Mouse (Mus musculus) kidney, embryonic 14.5 days (tissue): Measurements from ENCODE around the gene Ngp. TPM values are rescaled to one million over a fixed set of nuclear protein-coding genes. Genes with fewer than 3 reads are reported as not detected.
"Not testable (repeated sequence)": the region's sequence is repeated elsewhere in the genome, so short reads cannot be mapped to it uniquely, and the experiment has no call there.

Experiments
- ATAC-seq: fragments of 200-750 bp; cut with Nextera tagmentation; 2 replicates; pipeline ENCODE4 v1.8.0; 2017; ENCODE audit warnings: moderate number of reproducible peaks, mild to moderate bottlenecking, moderate TSS enrichment, moderate library complexity; ENCODE audit not compliant: low FRiP score, low TSS enrichment
- H3K27ac ChIP-seq: fragments of 300-500 bp; sonication (generic); 2 replicates; pipeline ENCODE4 v1.5.1; 2014; ENCODE audit warnings: low read depth, mild to moderate bottlenecking, low read length, moderate library complexity, mixed read lengths
- H3K27me3 ChIP-seq: fragments of 300-500 bp; sonication (generic); 2 replicates; pipeline ENCODE4 v1.6.1; 2014; ENCODE audit warnings: mild to moderate bottlenecking, low read length; ENCODE audit not compliant: control insufficient read depth, insufficient read depth
- H3K36me3 ChIP-seq: fragments of 300-500 bp; sonication (generic); 2 replicates; pipeline ENCODE4 v1.6.1; 2014; ENCODE audit warnings: low read length, mixed read lengths; ENCODE audit not compliant: control insufficient read depth, insufficient read depth
- H3K4me1 ChIP-seq: fragments of 300-500 bp; sonication (generic); 2 replicates; pipeline ENCODE4 v1.6.1; 2014; ENCODE audit warnings: low read length, mixed read lengths; ENCODE audit not compliant: control insufficient read depth, insufficient read depth
- H3K4me2 ChIP-seq: fragments of 300-500 bp; sonication (generic); replicated peaks from 2 replicates; pipeline ENCODE4 v1.6.1; 2014; ENCODE audit warnings: low read depth, mild to moderate bottlenecking, low read length
- H3K4me3 ChIP-seq: fragments of 300-500 bp; sonication (generic); 2 replicates; pipeline ENCODE4 v1.5.1; 2014; ENCODE audit warnings: mild to moderate bottlenecking, low read length
- H3K9ac ChIP-seq: fragments of 300-500 bp; sonication (generic); 2 replicates; pipeline ENCODE4 v1.6.1; 2014; ENCODE audit warnings: low read depth, mild to moderate bottlenecking, low read length, moderate library complexity
- H3K9me3 ChIP-seq: fragments of 300-500 bp; sonication (generic); 2 replicates; pipeline ENCODE4 v1.6.1; 2016; ENCODE audit warnings: low read length; ENCODE audit not compliant: control insufficient read depth
- WGBS: fragments of 180-500 bp; shearing (Covaris S2); extraction: QIAGEN DNeasy Blood & Tissue Kit; methylation state at CpG from one replicate; pipeline ENCODE4 v1.1.7; 2014; 5-methylcytosine and 5-hydroxymethylcytosine counted together
- polyA plus RNA-seq: library from polyadenylated mRNA; unstranded; fragments of >200 nt; fragmentation: Nextera tagmentation; extraction: Ambion mirVana; gene quantifications from 2 replicates; pipeline ENCODE4 v1.2.1, GENCODE M21; 2014

Gene Ngp
- polyA plus RNA-seq, 1 experiment from 2014 or later = not detected

DNA sequence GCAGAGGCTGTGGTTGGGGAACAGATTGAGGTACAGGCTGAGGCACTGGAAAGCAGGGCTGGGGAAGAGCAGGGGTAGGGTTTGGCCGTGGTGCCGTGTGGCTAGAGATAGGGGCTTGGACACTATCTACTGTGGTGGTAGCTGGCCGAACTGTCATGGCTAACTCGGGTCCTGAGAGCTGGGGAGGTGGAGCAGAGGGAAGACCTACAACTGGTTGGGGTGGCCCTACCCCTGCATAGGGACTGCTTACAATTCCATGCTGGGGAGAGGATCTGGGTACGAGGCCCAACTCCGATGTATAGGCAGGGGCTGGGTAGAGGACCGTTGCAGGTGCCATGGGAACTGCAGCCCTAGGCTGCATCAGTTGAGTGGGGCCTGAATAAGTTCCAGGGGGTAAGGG is 31.5 kb upstream of the Ngp start:
- no peaks in the 10 kb centered on the region for H3K27me3 ChIP-seq
- 95% methylated on average over 7 of the region's 7 CpGs for WGBS
- peaks cover 98% of the 10 kb centered on the region for H3K36me3 ChIP-seq

DNA sequence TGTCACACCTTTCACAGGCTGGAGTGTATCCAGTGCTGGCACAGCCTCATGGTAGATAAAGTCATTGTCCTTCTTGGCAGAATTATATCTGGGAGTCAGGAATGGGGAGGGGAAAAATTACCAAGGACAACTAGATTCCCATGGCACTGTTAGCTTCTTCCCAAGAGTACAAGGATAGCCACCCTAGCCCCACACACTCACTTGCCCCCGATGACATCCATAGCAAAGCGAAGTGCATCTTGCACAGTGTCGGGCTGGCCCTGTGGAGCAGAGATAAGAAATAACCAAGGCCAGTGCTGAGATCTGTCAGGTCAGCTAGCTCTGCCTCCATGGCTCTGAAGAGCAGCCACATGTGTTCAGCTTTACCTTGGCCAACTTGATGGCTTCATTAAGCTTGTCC is 28.7 kb upstream of the Ngp start:
- WGBS = 99% methylated on average over 3 of the region's 3 CpGs

More for the DNA sequence above, 31.5 kb upstream of the Ngp start:
- Histone ChIP-seq H3K4me1 (no peaks in the 10 kb centered on the region), H3K4me2 (no peak overlapping the region), H3K9me3 (no peaks in the 10 kb centered on the region), H3K9ac (no peak overlapping the region), H3K4me3 (no peak overlapping the region), H3K27ac (no peak overlapping the region)
- no peak for ATAC-seq

DNA sequence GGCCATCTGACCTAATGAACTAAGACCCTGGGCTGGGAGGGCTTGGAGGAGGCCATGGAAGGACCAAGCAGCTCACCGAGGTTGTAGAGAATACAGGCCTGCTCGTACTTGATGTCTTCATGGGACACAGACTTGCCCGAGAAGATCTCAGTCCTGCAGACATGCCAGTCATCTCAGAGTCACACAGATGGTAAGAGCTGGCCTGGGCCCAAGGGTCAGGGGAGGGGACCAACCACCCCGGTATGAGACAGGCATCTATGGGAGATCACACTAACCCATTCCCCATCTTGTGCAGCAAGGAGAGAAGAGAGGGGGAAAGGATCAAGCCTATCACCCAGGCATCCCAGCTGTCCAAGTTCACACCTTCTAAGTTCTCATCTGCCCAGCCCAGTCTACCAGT is 26.3 kb upstream of the Ngp start:
- Histone ChIP-seq H3K4me3 (no peak overlapping the region), H3K4me2 (no peak overlapping the region), H3K36me3 (peaks cover 68% of the 10 kb centered on the region), H3K27ac (no peak overlapping the region), H3K27me3 (no peaks in the 10 kb centered on the region), H3K4me1 (no peaks in the 10 kb centered on the region), H3K9ac (no peak overlapping the region), H3K9me3 (no peaks in the 10 kb centered on the region)
- WGBS = 91% methylated on average over 4 of the region's 4 CpGs
- no peak for ATAC-seq

More for the DNA sequence above, 28.7 kb upstream of the Ngp start:
- Histone ChIP-seq H3K36me3 (peaks cover 85% of the 10 kb centered on the region), H3K4me2 (no peak overlapping the region), H3K27ac (no peak overlapping the region), H3K9me3 (no peaks in the 10 kb centered on the region), H3K4me1 (no peaks in the 10 kb centered on the region), H3K9ac (no peak overlapping the region), H3K4me3 (no peak overlapping the region), H3K27me3 (no peaks in the 10 kb centered on the region)
- no peak for ATAC-seq

DNA sequence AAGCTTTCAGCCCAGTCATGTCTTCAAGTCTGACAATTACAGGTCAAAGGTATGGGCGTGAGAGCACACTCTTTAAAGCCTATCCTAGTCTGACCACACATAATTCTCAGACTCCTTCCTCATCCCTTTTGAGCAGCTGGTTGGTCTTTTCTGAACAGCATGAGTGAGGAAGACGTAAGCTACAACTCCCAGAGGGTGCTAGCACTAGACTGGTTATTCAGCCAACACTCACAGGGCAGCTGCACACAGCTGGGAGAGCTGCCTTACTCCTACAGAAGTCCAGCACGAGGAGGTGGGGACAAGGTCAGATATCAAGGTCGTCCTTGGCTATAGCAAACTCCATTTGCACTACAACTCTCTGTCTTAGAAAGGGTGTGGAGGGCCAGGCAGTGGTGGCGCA is 18.9 kb upstream of the Ngp start:
- no peak overlapping the region for H3K4me3 ChIP-seq
- no peak overlapping the region for H3K9ac ChIP-seq
- WGBS = 79% methylated on average over 5 of the region's 5 CpGs
- peaks cover 12% of the 10 kb centered on the region for H3K36me3 ChIP-seq
- no peaks in the 10 kb centered on the region for H3K4me1 ChIP-seq
- H3K27me3 ChIP-seq = no peaks in the 10 kb centered on the region
- no peak overlapping the region for H3K27ac ChIP-seq
- ATAC-seq = no peak
- H3K4me2 ChIP-seq = no peak overlapping the region
- no peaks in the 10 kb centered on the region for H3K9me3 ChIP-seq

DNA sequence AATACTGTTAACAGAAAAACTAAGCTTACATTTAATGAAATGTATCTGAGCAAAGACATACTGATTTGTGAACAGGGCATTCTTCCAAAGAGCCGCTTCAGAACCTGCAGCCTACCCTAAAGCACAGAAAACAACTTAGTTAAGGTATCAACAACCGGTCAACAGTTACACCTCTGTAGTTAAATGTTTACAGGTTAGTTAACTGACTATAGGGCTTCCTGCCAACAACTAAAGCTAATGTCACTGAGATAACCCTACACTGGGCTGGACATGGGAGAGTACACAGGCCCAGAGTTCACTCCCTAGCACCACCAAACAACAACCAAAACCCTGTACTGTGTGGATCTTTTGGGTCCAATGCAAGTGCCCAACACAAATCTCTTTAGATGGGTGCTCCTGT is 16.8 kb upstream of the Ngp start:
- no peak overlapping the region for H3K4me2 ChIP-seq
- H3K36me3 ChIP-seq = peaks cover 4% of the 10 kb centered on the region; the same call in 1 of the 2 replicates
- H3K27ac ChIP-seq = no peak overlapping the region
- ATAC-seq = no peak
- H3K4me3 ChIP-seq = no peak overlapping the region
- peaks cover 6% of the 10 kb centered on the region for H3K4me1 ChIP-seq
- 96% methylated on average over 2 of the region's 2 CpGs for WGBS
- H3K9ac ChIP-seq = no peak overlapping the region
- no peaks in the 10 kb centered on the region for H3K27me3 ChIP-seq
- H3K9me3 ChIP-seq = no peaks in the 10 kb centered on the region

DNA sequence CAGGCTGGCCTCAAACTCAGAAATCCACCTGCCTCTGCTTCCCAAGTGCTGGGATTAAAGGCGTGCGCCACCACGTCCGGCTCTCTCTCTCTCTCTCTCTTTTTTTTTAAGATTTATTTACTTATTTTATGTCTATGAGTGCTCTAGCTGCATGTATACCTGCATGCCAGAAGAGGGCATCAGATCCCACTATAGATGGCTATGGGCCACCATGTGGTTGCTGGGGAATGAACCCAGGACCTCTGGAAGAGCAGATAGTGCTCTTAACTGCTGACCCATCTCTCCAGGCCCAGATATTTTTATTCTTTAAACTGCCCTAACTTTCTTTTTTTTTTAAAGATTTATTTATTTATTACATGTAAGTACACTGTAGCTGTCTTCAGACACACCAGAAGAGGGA is 16.3 kb upstream of the Ngp start:
- H3K4me1 ChIP-seq, ATAC-seq, H3K4me3 ChIP-seq, H3K27me3 ChIP-seq, H3K27ac ChIP-seq, H3K9me3 ChIP-seq, H3K9ac ChIP-seq, H3K4me2 ChIP-seq, H3K36me3 ChIP-seq: not testable (repeated sequence)
- WGBS = 92% methylated on average over 4 of the region's 4 CpGs

DNA sequence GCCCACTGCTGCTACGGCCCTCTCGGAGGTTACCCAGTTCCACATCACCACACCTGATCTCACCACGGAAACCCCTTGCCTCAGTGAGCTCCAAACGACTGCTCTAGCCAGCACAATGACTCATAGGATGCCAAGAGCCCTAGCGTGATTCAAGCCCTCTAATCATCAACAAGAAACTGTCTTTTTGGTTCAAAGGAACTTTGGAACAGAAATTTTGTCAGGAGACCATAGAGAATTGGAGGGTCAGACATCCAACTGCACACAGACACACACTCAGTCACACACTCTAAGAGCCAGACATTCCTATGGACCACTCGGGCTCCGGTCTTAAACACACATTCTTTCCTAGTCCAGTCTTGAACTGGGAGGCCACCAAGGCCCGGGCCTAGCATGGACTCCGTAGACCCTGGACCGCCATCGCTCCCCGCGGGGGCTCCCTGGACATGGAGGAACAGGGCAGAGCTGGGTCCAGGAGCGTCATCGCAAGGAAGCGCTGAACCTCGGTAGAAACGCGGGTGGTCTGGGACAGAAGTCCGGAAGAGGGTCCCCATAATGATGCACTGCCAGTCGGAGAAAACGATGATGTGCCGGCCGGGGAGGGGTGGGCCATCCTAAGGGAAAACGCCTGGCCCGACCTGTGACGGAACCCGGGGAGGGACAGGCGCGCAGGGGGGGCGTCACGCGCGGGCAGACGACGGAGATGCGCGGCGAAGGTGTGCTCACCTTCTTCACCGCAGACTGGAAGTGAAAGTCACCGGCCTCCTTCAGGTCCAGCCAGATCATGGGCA is 12.0 kb upstream of the Ngp start:
- 1% methylated on average over 41 of the region's 41 CpGs for whole genome bisulfite sequencing
- H3K9me3 ChIP-seq = no peaks in the 10 kb centered on the region
- H3K27me3 ChIP-seq = no peaks in the 10 kb centered on the region
- peak overlapping the region; percentile 90 for H3K4me3 ChIP-seq
- H3K9ac ChIP-seq = peak overlapping the region; percentile 88
- peaks cover 11% of the 10 kb centered on the region for H3K4me1 ChIP-seq
- H3K36me3 ChIP-seq = no peaks in the 10 kb centered on the region
- peak overlapping the region; percentile 89 for H3K4me2 ChIP-seq
- ATAC-seq = peak; percentile 65
- 0 out of 2 replicates have a peak overlapping the region, but pooled peaks have one; percentile 17 for H3K27ac ChIP-seq

DNA sequence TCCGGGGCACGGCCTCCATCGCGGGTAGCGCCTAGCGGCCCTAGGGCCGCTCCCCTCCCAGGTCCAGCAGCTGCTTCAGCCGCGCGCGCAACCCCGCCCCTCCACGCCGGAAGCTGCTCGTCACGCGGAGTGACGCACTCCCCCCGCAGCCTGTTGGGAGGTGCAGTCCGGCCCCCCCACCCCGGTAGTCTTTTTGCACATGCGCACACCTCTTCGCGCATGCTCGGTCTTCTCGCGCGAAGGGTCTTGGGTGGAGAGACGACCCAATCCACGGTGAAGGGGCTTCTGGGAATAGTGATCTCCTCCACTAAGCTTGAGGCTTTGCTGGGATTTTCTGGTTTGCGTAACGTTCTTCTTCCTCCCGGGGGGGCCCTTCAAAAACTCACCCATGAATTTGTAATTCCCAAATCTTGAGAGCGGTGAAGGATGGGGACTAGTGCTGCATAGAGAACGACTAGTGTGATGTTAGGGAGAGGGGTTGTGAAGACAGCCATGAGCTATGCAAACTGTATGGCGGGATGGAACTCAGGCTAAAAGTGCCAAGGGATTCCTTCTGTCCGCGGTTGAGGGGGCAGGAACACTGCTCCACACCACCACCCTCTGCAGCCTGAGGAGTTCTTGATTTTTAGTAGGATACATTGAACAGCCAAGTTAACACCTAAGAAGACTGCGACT is 11.3 kb upstream of the Ngp start, which contains the start of gene Ptpn23:
TSS of gene Ptpn23 (minus strand) at position 115 of the 675 bp plus-strand sequence.
- Histone ChIP-seq H3K4me3 (peak within 1 kb of the TSS; percentile 90), H3K27ac (peak within 1 kb of the TSS; percentile 84), H3K4me2 (peak within 1 kb of the TSS; percentile 89), H3K27me3 (no peaks in the 10 kb centered on the region), H3K36me3 (no peaks in the 10 kb centered on the region), H3K9ac (peak within 1 kb of the TSS; percentile 88), H3K4me1 (peaks cover 11% of the 10 kb centered on the region), H3K9me3 (no peaks in the 10 kb centered on the region)
- ATAC-seq = peak; percentile 96
- WGBS = 1% methylated on average over 36 of the region's 39 CpGs
